17 mouse cellular contexts compared by ENCODE assay signal in the genomic region with DNA sequence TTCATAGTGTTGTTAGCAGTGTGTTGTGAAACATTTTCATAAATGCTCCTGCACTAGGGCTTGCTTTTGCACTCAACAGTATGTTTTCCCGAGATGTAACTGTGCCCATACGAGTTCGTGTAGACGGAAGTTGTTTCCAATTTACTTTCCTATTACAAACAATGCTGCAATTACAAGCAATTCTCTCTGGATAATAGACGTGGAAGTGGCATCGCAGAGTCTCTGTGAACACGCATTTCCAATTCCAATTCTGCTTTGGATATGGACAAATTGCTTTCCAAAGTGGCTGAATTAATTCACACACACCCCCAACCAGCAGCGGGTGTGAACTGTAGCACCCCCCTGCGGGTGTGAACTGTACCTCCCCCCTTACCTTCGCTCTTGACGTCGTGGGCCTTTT.
"Had no signal": no experiment of that assay in that cellular context is flagged by ENCODE, and none has a peak within 500 bp of the region (broad histone marks: within the 10 kb centered on the region; RNA-seq: fewer than 3 reads in every experiment).

No protein-coding gene starts in this region.

- H3K36me3 ChIP-seq: kidney, embryonic 15.5 days; liver, embryonic 13.5 days had no signal

- H3K4me2 ChIP-seq: kidney, embryonic 15.5 days; liver, embryonic 13.5 days; midbrain, embryonic 11.5 days had no signal

- H3K9ac ChIP-seq: kidney, embryonic 15.5 days; liver, embryonic 13.5 days had no signal

- H3K27ac ChIP-seq: kidney, embryonic 15.5 days; liver, embryonic 13.5 days; stomach, postnatal 0 days had no signal

- H3K27me3 ChIP-seq: liver, embryonic 13.5 days had no signal

- H3K9me3 ChIP-seq: kidney, embryonic 15.5 days; liver, embryonic 13.5 days had no signal

- DNase-seq: kidney, postnatal 10 days; kidney, postnatal 36 days; layer of hippocampus, adult 9-11 months; liver, embryonic 13.5 days; lung, adult 2 months; lung, postnatal 14 days; lung, postnatal 4 days; midbrain, embryonic 14.5 days; right cerebral cortex, adult 18-20 months; right cerebral cortex, postnatal 14 days; right cerebral cortex, postnatal 4 days; thymus, adult 2 months; thymus, postnatal 14 days; thymus, postnatal 4 days had no signal

- H3K4me3 ChIP-seq: kidney, embryonic 15.5 days; liver, embryonic 13.5 days had no signal
